Mouse (Mus musculus): Measurements from ENCODE around the gene Acbd6. TPM values are rescaled to one million over a fixed set of nuclear protein-coding genes. Genes with fewer than 3 reads are reported as not detected.

Acbd6 gene
- 47.6 and 49.8 TPM in 2 replicates for total RNA-seq (2012; rRNA removed)

DNA sequence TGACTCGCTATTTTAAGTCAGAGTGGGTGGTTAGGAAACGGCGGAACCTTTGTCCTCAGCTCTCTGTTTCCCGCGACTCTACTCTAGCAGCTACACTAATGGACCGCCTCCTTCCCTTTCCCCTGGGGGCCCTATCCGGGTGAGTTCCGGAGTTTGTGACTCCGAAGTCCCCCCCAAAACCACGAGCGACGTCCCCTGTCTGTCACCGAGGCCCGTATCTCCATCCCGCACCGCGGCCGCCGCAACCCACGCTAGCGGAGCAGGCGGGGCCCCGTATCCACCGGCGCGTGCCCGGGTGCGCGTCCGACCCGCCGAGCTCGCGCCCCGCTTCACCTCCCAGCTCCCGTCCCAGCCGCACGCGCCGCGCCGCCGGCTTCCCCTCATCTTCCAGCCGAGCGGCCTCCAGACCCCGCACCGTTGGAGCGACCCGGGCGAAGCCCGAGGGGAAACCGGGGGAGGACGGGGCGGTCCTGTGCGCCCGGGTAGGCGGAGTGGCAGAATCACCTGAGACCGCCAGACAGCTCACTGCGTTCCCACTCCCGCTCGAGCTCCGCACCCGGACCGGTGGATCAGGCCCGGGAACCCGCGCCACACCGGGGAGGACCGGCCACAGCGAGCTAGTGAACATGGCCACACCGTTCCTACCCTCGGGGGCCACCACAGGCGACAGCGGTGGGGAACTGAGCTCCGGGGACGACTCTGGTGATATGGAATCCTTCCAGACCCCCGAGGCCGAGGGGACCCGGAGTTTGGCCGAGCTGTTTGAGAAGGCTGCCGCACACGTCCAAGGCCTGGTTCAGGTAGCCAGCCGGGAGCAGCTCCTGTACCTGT is at the start of gene Acbd6:
Acbd6 (plus strand) TSS at position 109 of the 831 bp plus-strand sequence.
- DNase-seq (ENCODE audit: low read depth, low spot score): peak; percentile 70

DNA sequence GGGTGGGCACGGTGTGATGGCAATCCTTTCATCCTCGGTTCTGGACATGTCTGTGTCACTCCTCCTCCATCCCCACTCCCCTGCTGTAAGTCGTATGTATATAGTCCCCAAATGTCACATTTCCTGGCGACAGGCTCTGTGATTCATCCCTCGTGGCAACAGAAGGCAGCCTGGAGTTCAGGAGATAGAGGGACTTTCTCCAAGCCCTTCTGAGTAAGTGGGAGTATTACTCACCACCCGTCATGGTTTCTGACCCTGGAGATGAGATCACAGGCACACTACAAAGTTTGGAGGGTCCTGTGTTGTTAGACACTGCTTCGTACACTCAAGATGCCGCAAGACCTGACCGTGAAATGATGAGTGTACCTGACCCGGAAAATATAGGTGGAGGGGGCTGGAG is 47.7 kb upstream of the Acbd6 start:
- TF ChIP-seq HCFC1 (IDR thresholded peaks at IDR 0.05; ENCODE audit: borderline replicate concordance, insufficient read depth, low read length): no peak
- no peak for TF ChIP-seq CHD2 (IDR thresholded peaks at IDR 0.05; ENCODE audit: low read depth, low read length)
- TF ChIP-seq ZNF384 (IDR thresholded peaks at IDR 0.05; ENCODE audit: low read depth, low read length): no peak
- no peak for TF ChIP-seq ZC3H11A (IDR thresholded peaks at IDR 0.05; ENCODE audit: borderline replicate concordance, low read depth, low read length)
- TF ChIP-seq MAFK (IDR thresholded peaks at IDR 0.05; ENCODE audit: insufficient read depth, low read depth, low read length): no peak
- no peaks in the 10 kb centered on the region for H3K36me3 ChIP-seq (ENCODE audit: control insufficient read depth, insufficient read depth, low read length, poor library complexity, severe bottlenecking)
- DNase-seq (ENCODE audit: low read depth, low spot score): no peak
- in situ Hi-C loops (cut with MboI; ENCODE audit: low sequenced_read_pairs in 2 of 2, unreplicated experiment in 2 of 2): loop anchor here in 1 of 2 experiments (25.0 kb wide), 1 partner anchor 473 kb away; no protein-coding TSS in a partner anchor
- H3K9ac ChIP-seq (ENCODE audit: insufficient read depth, low read depth, low read length, poor library complexity, severe bottlenecking): no peak overlapping the region
- no peak overlapping the region for H3K4me3 ChIP-seq (ENCODE audit: insufficient read depth in 1 of 2, low read depth in 1 of 2, low read length in 2 of 2, poor library complexity in 1 of 2, severe bottlenecking in 1 of 2)
- no peaks in the 10 kb centered on the region for H3K9me3 ChIP-seq (ENCODE audit: control insufficient read depth, insufficient read depth, low read depth, low read length)
- H3K4me1 ChIP-seq (ENCODE audit: control insufficient read depth in 2 of 2, insufficient read depth in 2 of 2, low read length in 2 of 2, poor library complexity in 1 of 2): no peaks in the 10 kb centered on the region
- H3K27ac ChIP-seq (ENCODE audit: insufficient read depth, low read depth, low read length, poor library complexity, severe bottlenecking): no peak overlapping the region

More for the DNA sequence above, at the start of gene Acbd6:
- TF ChIP-seq MAFK (IDR thresholded peaks at IDR 0.05; ENCODE audit: insufficient read depth, low read depth, low read length): no peak
- TF ChIP-seq HCFC1 (IDR thresholded peaks at IDR 0.05; ENCODE audit: borderline replicate concordance, insufficient read depth, low read length): peak; percentile 78; the same call in 1 of the 2 replicates
- no peaks in the 10 kb centered on the region for H3K36me3 ChIP-seq (ENCODE audit: control insufficient read depth, insufficient read depth, low read length, poor library complexity, severe bottlenecking)
- H3K4me3 ChIP-seq (ENCODE audit: insufficient read depth in 1 of 2, low read depth in 1 of 2, low read length in 2 of 2, poor library complexity in 1 of 2, severe bottlenecking in 1 of 2): peak within 1 kb of the TSS; percentile 84 to 91
- H3K4me1 ChIP-seq (ENCODE audit: control insufficient read depth in 2 of 2, insufficient read depth in 2 of 2, low read length in 2 of 2, poor library complexity in 1 of 2): peaks cover 0 to 4% of the 10 kb centered on the region in 2 experiments; a peak in 1 of 4 replicates
- peak within 1 kb of the TSS; percentile 91 for H3K9ac ChIP-seq (ENCODE audit: insufficient read depth, low read depth, low read length, poor library complexity, severe bottlenecking)
- H3K9me3 ChIP-seq (ENCODE audit: control insufficient read depth, insufficient read depth, low read depth, low read length): no peaks in the 10 kb centered on the region
- no peak within 1 kb of the TSS for H3K27ac ChIP-seq (ENCODE audit: insufficient read depth, low read depth, low read length, poor library complexity, severe bottlenecking)
- in situ Hi-C loops (cut with MboI; ENCODE audit: low sequenced_read_pairs in 2 of 2, unreplicated experiment in 2 of 2): no loop called here

DNA sequence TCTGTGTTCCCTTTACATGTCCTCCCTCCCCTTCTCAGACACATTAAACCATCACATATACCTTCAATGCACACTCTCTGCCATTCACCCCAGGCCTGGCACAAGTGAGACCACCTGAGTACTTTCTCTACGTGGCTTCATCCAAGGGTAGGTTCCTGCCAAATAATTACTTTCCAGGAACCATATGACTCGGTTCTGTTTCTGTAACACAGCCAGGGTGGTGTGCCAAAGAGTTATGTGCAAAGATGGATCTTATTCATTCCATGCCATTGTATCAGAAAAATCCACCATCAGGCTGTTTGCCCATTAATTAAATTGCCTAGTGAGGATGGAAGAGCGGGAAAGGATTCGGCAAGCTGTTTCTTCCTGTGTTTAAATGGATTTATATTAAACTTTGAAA is 42.1 kb upstream of the Acbd6 start:
- Histone ChIP-seq H3K27ac (ENCODE audit: insufficient read depth, low read depth, low read length, poor library complexity, severe bottlenecking) (no peak overlapping the region), H3K4me3 (ENCODE audit: insufficient read depth in 1 of 2, low read depth in 1 of 2, low read length in 2 of 2, poor library complexity in 1 of 2, severe bottlenecking in 1 of 2) (no peak overlapping the region), H3K9me3 (ENCODE audit: control insufficient read depth, insufficient read depth, low read depth, low read length) (no peaks in the 10 kb centered on the region), H3K9ac (ENCODE audit: insufficient read depth, low read depth, low read length, poor library complexity, severe bottlenecking) (no peak overlapping the region), H3K4me1 (ENCODE audit: control insufficient read depth in 2 of 2, insufficient read depth in 2 of 2, low read length in 2 of 2, poor library complexity in 1 of 2) (no peaks in the 10 kb centered on the region), H3K36me3 (ENCODE audit: control insufficient read depth, insufficient read depth, low read length, poor library complexity, severe bottlenecking) (no peaks in the 10 kb centered on the region)
- TF ChIP-seq ZNF384 (IDR thresholded peaks at IDR 0.05; ENCODE audit: low read depth, low read length) (no peak), ZC3H11A (IDR thresholded peaks at IDR 0.05; ENCODE audit: borderline replicate concordance, low read depth, low read length) (no peak)
- in situ Hi-C loops (cut with MboI; ENCODE audit: low sequenced_read_pairs in 2 of 2, unreplicated experiment in 2 of 2): loop anchor here in 1 of 2 experiments (25.0 kb wide), 1 partner anchor 479 kb away; no protein-coding TSS in a partner anchor
- DNase-seq (ENCODE audit: low read depth, low spot score): no peak

DNA sequence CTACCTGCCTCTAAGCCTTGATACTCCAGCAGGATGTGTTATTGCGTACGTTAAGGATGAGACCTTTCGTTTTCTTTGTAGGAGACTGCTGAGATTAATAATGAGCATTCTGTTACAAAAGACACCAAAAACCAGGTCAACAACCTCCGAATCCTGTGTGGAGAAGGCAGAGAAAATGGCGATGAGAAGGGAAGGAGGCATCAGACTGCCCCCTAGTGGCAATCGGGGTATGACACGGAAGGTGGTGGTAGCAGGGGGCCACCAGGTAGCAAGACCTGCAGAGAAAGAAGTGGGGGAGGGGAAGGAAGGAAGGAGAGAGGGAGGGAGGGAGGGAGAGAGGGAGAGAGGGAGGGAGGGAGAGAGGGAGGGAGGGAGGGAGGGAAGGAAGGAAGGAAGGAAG is 41.3 kb upstream of the Acbd6 start:
- no peaks in the 10 kb centered on the region for H3K4me1 ChIP-seq (ENCODE audit: control insufficient read depth in 2 of 2, insufficient read depth in 2 of 2, low read length in 2 of 2, poor library complexity in 1 of 2)
- in situ Hi-C loops (cut with MboI; ENCODE audit: low sequenced_read_pairs in 2 of 2, unreplicated experiment in 2 of 2): loop anchor here in 1 of 2 experiments (25.0 kb wide), 1 partner anchor 479 kb away; no protein-coding TSS in a partner anchor
- no peak overlapping the region for H3K9ac ChIP-seq (ENCODE audit: insufficient read depth, low read depth, low read length, poor library complexity, severe bottlenecking)
- no peak overlapping the region for H3K4me3 ChIP-seq (ENCODE audit: insufficient read depth in 1 of 2, low read depth in 1 of 2, low read length in 2 of 2, poor library complexity in 1 of 2, severe bottlenecking in 1 of 2)
- no peak overlapping the region for H3K27ac ChIP-seq (ENCODE audit: insufficient read depth, low read depth, low read length, poor library complexity, severe bottlenecking)
- no peak for TF ChIP-seq MAFK (IDR thresholded peaks at IDR 0.05; ENCODE audit: insufficient read depth, low read depth, low read length)
- no peak for TF ChIP-seq HCFC1 (IDR thresholded peaks at IDR 0.05; ENCODE audit: borderline replicate concordance, insufficient read depth, low read length)
- no peak for TF ChIP-seq ZC3H11A (IDR thresholded peaks at IDR 0.05; ENCODE audit: borderline replicate concordance, low read depth, low read length)
- TF ChIP-seq CHD2 (IDR thresholded peaks at IDR 0.05; ENCODE audit: low read depth, low read length): no peak
- 0 out of 2 replicates have a peak, but pooled peaks have one; percentile 27 for TF ChIP-seq ZNF384 (IDR thresholded peaks at IDR 0.05; ENCODE audit: low read depth, low read length)
- no peaks in the 10 kb centered on the region for H3K36me3 ChIP-seq (ENCODE audit: control insufficient read depth, insufficient read depth, low read length, poor library complexity, severe bottlenecking)
- peak; percentile 56 for DNase-seq (ENCODE audit: low read depth, low spot score)
- no peaks in the 10 kb centered on the region for H3K9me3 ChIP-seq (ENCODE audit: control insufficient read depth, insufficient read depth, low read depth, low read length)
